Mouse (Mus musculus): Measurements from ENCODE around the gene Card14. TPM values are rescaled to one million over a fixed set of nuclear protein-coding genes. Genes with fewer than 3 reads are reported as not detected.
A peak's percentile ranks its signal among the peaks of the same experiment; 100 is the strongest.

The Card14 gene
- polyA plus RNA-seq, 1 experiment from 2014 or later, result 1.9 TPM

DNA sequence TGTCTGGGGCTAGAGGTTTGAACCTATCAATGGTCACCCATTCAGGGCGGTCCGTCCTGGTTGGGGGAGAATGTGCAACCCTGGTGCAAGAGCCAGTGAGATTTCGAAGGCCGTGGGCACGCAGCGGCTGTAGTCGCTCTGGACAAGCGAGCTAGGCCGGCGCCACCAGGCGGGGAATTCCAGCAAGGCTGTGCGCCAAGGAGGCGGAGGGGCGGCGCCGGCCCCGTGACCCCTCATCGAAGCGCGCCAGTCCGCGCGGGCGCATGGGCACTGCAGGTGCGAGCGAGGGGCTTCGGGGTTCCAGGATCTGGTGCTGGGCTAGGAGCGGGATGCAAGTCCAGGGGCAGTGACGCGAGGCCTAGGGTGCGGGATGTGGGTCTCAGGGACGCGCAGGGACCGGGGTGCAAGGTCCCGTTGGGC, 82.3 kb downstream of the Card14 start:
- no peaks in the 10 kb centered on the region for H3K27me3 ChIP-seq (ENCODE audit: control insufficient read depth, insufficient read depth, low read length)
- TF ChIP-seq EP300 (optimal IDR thresholded peaks at IDR 0.05) (no peak), CTCF (IDR thresholded peaks at IDR 0.05; ENCODE audit: low read depth) (peak; percentile 70)
- H3K27ac ChIP-seq (replicated peaks), result peak overlapping the region; percentile 94
- H3K9me3 ChIP-seq (ENCODE audit: control insufficient read depth, low read length), result no peaks in the 10 kb centered on the region
- ATAC-seq (ENCODE audit: low FRiP score, low TSS enrichment) (peak; percentile 66), DNase-seq (ENCODE audit: low spot score) (peak; percentile 88)
- H3K4me3 ChIP-seq (ENCODE audit: low read depth, low read length), result peak overlapping the region; percentile 77
- H3K36me3 ChIP-seq (ENCODE audit: control insufficient read depth, insufficient read depth, low read length), result no peaks in the 10 kb centered on the region
- WGBS, result under 1% methylated on average over 33 of the region's 35 CpGs
- peak overlapping the region; percentile 80 for H3K4me2 ChIP-seq (replicated peaks; ENCODE audit: low read depth)
- no peaks in the 10 kb centered on the region; the same call in 1 of the 2 replicates for H3K4me1 ChIP-seq (replicated peaks; ENCODE audit: control insufficient read depth, insufficient read depth)
- peak overlapping the region; percentile 79 for H3K9ac ChIP-seq (ENCODE audit: low read length)

DNA sequence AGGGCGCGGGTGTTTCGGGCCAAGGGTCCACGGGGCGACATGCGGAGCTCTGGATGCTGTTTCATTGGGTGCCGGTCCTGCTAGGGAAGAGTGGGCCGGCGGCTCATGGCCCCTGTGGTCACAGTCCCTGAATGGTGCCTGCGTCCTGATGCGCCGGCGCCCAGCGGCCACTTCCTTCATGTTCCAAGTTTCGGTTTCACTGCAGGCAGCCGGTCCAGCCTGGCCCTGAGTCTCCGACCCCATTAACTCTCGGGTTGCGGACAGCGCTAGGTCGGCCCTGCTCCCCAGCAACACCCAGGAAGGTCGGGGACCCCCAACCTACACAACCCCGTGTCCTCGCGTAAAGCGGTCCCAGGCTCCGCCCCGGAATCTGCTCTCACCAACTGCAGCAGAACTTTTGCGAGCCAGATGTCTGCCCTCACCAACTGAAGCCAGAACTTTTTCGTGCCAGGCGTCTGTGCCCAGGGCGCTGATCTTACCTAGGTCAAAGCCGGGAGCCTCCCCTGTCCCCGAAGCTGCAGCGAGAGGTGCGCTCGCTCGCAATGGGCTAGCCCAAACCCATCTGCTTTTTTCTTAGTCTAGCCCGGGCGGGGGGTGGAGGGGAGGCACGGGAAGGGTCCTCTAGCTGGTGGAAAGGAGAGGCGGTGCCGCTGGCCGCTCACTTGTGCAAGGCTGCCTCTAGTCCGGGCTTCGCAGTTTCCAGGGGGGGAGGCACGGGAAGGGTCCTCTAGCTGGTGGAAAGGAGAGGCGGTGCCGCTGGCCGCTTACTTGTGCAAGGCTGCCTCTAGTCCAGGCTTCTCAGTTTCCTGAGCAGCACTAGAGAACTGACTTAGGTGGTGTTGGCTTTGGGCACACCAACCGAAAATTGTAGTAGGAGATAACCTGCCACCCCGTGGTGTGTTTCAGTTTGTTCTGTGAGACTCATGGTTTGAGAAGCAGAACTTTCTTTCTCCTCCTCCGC, 83.0 kb downstream of the Card14 start:
- no peaks in the 10 kb centered on the region; the same call in 1 of the 2 replicates for H3K4me1 ChIP-seq (replicated peaks; ENCODE audit: control insufficient read depth, insufficient read depth)
- H3K9ac ChIP-seq (ENCODE audit: low read length), result peak overlapping the region; percentile 79
- H3K27ac ChIP-seq (replicated peaks), result peak overlapping the region; percentile 94
- no peaks in the 10 kb centered on the region for H3K27me3 ChIP-seq (ENCODE audit: control insufficient read depth, insufficient read depth, low read length)
- TF ChIP-seq CTCF (IDR thresholded peaks at IDR 0.05; ENCODE audit: low read depth), result peak; percentile 18; the same call in 1 of the 2 replicates
- TF ChIP-seq EP300 (optimal IDR thresholded peaks at IDR 0.05), result no peak
- peak overlapping the region; percentile 77 for H3K4me3 ChIP-seq (ENCODE audit: low read depth, low read length)
- H3K4me2 ChIP-seq (replicated peaks; ENCODE audit: low read depth), result peak overlapping the region; percentile 80
- H3K36me3 ChIP-seq (ENCODE audit: control insufficient read depth, insufficient read depth, low read length), result no peaks in the 10 kb centered on the region
- DNase-seq (ENCODE audit: low spot score) (peak; percentile 75), ATAC-seq (ENCODE audit: low FRiP score, low TSS enrichment) (peak; percentile 58)
- WGBS, result 3% methylated on average over 53 of the region's 53 CpGs
- no peaks in the 10 kb centered on the region for H3K9me3 ChIP-seq (ENCODE audit: control insufficient read depth, low read length)

GRCm38 (mm10) chr11:119391386-119392000, 83.9 kb downstream of the Card14 start:
- Histone ChIP-seq H3K27me3 (ENCODE audit: control insufficient read depth, insufficient read depth, low read length) (no peaks in the 10 kb centered on the region), H3K27ac (replicated peaks) (peak overlapping the region; percentile 82), H3K9ac (ENCODE audit: low read length) (no peak overlapping the region), H3K4me3 (ENCODE audit: low read depth, low read length) (no peak overlapping the region), H3K9me3 (ENCODE audit: control insufficient read depth, low read length) (no peaks in the 10 kb centered on the region), H3K4me1 (replicated peaks; ENCODE audit: control insufficient read depth, insufficient read depth) (no peaks in the 10 kb centered on the region; the same call in 1 of the 2 replicates), H3K4me2 (replicated peaks; ENCODE audit: low read depth) (peak overlapping the region; percentile 80), H3K36me3 (ENCODE audit: control insufficient read depth, insufficient read depth, low read length) (0 out of 2 replicates have a peak, but pooled peaks cover 2% of the 10 kb centered on the region)
- ATAC-seq (ENCODE audit: low FRiP score, low TSS enrichment) (no peak), DNase-seq (ENCODE audit: low spot score) (no peak)
- WGBS, result 44% methylated on average over 7 of the region's 7 CpGs
- TF ChIP-seq CTCF (IDR thresholded peaks at IDR 0.05; ENCODE audit: low read depth) (no peak), EP300 (optimal IDR thresholded peaks at IDR 0.05) (no peak)

DNA sequence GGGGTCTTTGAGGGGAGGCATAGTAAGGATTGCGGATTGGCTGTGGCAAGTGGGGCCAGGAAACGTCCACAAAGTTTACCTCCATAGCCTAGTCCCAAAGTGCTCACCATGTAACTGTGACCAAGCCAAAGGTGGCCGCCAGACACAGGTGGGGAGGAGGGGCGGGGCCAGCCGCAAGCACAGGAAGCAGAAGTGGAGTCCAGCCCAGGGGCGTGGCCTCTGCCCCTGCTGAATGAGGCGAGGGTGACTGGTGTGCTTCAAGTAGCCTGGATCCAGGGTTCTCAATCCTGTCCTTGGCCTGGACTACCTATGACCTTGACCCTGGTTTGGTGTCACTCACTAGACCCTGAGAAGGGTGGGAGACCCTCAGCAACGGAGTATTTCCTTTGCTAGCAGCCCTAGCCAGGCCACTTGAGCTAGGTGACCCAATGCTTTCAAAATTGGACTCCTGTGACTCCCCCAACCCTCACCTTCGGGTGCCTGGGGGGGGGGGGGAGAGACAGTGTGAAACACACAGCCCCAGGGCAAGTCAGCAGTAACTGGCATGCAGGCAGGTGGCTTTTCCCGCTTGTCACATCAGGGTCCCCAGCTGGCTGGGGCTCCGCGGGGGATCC, 84.5 kb downstream of the Card14 start:
- H3K9ac ChIP-seq (ENCODE audit: low read length), result peak overlapping the region; percentile 63; the same call in 1 of the 2 replicates
- TF ChIP-seq CTCF (IDR thresholded peaks at IDR 0.05; ENCODE audit: low read depth) (no peak), EP300 (optimal IDR thresholded peaks at IDR 0.05) (no peak)
- no peaks in the 10 kb centered on the region; the same call in 1 of the 2 replicates for H3K4me1 ChIP-seq (replicated peaks; ENCODE audit: control insufficient read depth, insufficient read depth)
- peak; percentile 93 for DNase-seq (ENCODE audit: low spot score)
- H3K27ac ChIP-seq (replicated peaks), result peak overlapping the region; percentile 82
- 0 out of 2 replicates have a peak, but pooled peaks cover 2% of the 10 kb centered on the region for H3K36me3 ChIP-seq (ENCODE audit: control insufficient read depth, insufficient read depth, low read length)
- peak overlapping the region; percentile 57 for H3K4me3 ChIP-seq (ENCODE audit: low read depth, low read length)
- 14% methylated on average over 11 of the region's 12 CpGs for WGBS
- H3K27me3 ChIP-seq (ENCODE audit: control insufficient read depth, insufficient read depth, low read length), result no peaks in the 10 kb centered on the region
- H3K9me3 ChIP-seq (ENCODE audit: control insufficient read depth, low read length), result no peaks in the 10 kb centered on the region
- ATAC-seq (ENCODE audit: low FRiP score, low TSS enrichment), result peak; percentile 69
- peak overlapping the region; percentile 74 for H3K4me2 ChIP-seq (replicated peaks; ENCODE audit: low read depth)

DNA sequence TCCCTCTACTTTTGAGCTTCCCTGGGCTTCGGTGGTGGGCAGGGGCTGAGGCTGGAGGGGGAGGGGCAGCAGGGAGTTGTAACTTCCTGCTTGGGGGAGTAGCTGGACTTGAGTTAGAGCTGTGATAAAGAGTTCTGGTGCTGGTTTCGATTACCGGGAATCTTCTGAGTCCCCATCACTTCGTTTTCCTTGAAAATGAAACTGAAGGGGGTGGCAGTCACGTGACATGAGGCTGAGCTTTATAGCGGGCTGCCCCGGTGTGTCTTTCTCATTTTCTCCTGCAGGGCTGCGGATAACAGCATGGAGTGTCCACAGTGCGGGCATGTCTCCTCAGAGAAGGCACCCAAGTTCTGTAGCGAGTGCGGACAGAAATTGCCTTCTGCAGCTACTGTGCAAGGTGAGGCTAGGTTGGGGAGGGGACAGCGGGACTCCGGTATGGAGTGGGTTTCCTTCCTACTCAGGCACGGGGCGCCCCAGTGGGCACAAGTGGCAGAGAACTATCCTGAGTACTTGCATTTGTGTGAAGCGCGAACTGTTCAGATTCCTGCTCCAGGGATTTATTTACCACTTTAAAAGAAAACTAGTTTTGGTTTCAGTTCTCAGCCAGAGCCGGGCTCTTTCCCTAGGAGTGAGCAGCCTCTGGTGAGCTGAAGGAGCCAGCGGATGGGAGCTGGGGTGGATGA, 85.4 kb downstream of the Card14 start, which contains the start of gene Rnf213:
Gene Rnf213 (plus strand): TSS at position 301 of the 683 bp plus-strand sequence.
- no peak for TF ChIP-seq EP300 (optimal IDR thresholded peaks at IDR 0.05)
- peak; percentile 58 for TF ChIP-seq CTCF (IDR thresholded peaks at IDR 0.05; ENCODE audit: low read depth)
- Histone ChIP-seq H3K4me2 (replicated peaks; ENCODE audit: low read depth) (peak within 1 kb of the TSS; percentile 74), H3K4me3 (ENCODE audit: low read depth, low read length) (peak within 1 kb of the TSS; percentile 57), H3K4me1 (replicated peaks; ENCODE audit: control insufficient read depth, insufficient read depth) (no peaks in the 10 kb centered on the region; the same call in 1 of the 2 replicates), H3K36me3 (ENCODE audit: control insufficient read depth, insufficient read depth, low read length) (0 out of 2 replicates have a peak, but pooled peaks cover 2% of the 10 kb centered on the region), H3K9me3 (ENCODE audit: control insufficient read depth, low read length) (no peaks in the 10 kb centered on the region), H3K27ac (replicated peaks) (peak within 1 kb of the TSS; percentile 82), H3K27me3 (ENCODE audit: control insufficient read depth, insufficient read depth, low read length) (no peaks in the 10 kb centered on the region), H3K9ac (ENCODE audit: low read length) (peak within 1 kb of the TSS; percentile 63)
- WGBS, result 0% methylated on average over 19 of the region's 19 CpGs
- peak; percentile 69 for ATAC-seq (ENCODE audit: low FRiP score, low TSS enrichment)
- DNase-seq (ENCODE audit: low spot score), result peak; percentile 78
